Mouse (Mus musculus) cerebellum, adult 9-11 months (tissue): ENCODE results near the gene Hsf5.

Experiments
- DNase-seq: peaks from one replicate; pipeline ENCODE4 v3.0.0; 2022

Gene Hsf5

GRCm38 (mm10) chr11:87590841-87591525 lies 26.0 kb upstream of the Hsf5 start:
- DNase-seq = peak; percentile 68

GRCm38 (mm10) chr11:87591526-87592353 lies 25.2 kb upstream of the Hsf5 start, which contains the start of gene Mtmr4:
TSS of gene Mtmr4 (plus strand) at chr11:87592162.
- DNase-seq = peak; percentile 100

DNA sequence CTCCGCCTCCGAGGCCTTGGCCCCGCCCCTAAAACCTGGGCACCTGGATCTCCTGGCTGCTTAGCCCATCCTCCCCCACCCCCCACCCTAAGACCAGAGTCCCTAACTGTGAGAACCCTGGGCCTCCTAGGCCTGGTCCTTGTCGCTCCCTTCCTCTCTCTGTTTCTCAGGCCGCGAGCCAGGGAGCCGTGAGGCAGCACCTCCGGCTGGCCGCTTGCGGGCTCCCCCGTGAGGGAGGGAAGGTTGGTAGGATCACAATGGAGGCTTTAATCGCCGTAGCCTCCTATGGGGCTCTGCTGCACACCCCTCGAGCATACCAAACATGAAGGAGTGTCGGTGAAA lies 24.6 kb upstream of the Hsf5 start:
- no peak for DNase-seq

GRCm38 (mm10) chr11:87592713-87593598 lies 24.0 kb upstream of the Hsf5 start:
- DNase-seq = peak; percentile 53

DNA sequence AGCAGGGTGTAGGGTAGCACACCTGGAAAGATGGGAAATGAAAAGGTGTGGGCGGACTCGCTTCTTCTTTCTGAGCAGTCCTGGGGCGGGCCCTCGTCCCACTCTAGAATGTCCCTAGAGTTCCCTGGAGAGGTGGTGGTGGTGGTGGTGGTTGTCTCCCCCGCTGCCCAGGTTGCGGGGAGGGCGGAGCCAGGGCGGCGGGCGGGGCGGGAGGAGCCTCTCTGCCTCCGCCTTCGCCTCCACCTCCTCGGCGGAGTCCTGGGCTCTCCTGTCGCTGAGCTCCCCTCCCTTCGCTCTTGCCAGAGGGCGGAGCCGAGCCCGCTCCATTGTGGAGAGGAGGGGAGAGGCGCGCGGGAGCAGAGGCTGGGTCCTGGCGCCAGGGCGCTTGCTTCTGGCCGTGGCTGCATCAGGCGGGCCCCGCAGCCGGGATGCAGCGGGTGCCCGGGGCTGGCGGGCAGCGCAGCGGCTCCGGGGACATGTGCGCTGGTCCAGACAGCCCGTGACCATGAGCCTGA lies 21.6 kb upstream of the Hsf5 start:
- peak; percentile 94 for DNase-seq

- DNase-seq = peak; percentile 72
These were observed 21.0 kb upstream of the Hsf5 start for GRCm38 (mm10) chr11:87595976-87596375.

DNA sequence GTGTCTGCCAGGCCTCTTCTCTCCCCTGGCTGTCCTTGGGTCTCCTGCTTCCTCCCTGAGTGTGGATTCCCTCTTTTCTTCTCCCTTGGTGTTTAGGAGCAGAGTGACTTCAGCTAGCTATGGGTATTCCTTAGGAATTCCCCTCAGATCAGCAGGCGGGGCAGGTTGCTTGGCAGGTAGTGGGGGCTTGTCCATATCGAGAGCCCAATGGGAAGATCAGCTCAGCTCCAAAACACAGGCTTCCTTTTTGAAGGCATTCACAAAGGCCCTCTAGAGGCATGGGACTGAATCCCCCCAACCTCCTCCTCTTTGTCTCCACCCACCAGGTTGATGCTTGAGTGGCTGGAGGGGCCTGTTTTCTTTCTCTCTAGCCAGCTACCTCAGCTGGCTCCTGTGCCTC lies 20.5 kb upstream of the Hsf5 start:
- DNase-seq = peak; percentile 61

DNA sequence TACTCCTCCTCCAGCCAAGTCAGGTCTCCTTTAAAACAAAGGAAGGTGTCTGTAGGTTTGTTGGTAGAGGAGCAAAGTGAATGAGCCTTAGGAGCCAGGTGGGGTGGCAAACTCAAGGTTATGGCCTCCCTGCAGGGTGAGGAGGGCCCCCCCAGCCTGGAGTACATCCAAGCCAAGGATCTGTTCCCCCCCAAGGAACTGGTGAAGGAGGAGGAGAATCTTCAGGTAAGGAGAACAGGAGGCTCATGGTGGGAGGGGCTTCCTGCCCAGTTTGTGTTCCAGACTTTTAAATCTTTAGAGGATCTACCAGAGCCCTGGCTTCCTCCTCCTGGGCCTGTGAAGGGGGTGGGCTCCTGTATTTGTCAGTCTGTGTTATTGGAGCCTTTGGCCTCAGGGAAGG lies 19.9 kb upstream of the Hsf5 start:
- DNase-seq = peak; percentile 59

- peak; percentile 37 for DNase-seq
These were observed 17.4 kb upstream of the Hsf5 start for GRCm38 (mm10) chr11:87599395-87600089.

GRCm38 (mm10) chr11:87600322-87600853 lies 16.6 kb upstream of the Hsf5 start:
- peak; percentile 20 for DNase-seq

- no peak for DNase-seq
These were observed 14.7 kb upstream of the Hsf5 start for GRCm38 (mm10) chr11:87602234-87602633.

- no peak for DNase-seq
These were observed 13.4 kb upstream of the Hsf5 start for GRCm38 (mm10) chr11:87603571-87603970.

DNA sequence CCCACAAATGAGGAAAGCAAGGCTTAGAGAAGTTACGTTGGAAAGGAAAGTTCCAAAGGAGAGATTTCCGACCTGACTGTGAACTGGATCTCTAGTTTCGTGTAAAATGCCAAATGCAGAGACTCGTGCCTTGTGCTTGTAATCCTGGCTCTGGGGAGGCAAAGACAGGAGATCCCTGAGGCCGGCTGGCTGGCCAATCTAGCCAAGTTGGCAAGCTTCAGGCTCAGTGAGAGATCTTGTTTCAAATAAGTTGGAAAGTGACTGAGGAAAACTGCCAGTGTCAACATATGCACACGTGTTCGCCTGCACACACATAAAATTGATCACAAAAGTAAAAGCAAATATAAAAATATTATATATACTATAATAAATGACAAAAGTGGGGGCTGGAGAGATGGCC lies 7.7 kb upstream of the Hsf5 start:
- peak; percentile 40 for DNase-seq

DNA sequence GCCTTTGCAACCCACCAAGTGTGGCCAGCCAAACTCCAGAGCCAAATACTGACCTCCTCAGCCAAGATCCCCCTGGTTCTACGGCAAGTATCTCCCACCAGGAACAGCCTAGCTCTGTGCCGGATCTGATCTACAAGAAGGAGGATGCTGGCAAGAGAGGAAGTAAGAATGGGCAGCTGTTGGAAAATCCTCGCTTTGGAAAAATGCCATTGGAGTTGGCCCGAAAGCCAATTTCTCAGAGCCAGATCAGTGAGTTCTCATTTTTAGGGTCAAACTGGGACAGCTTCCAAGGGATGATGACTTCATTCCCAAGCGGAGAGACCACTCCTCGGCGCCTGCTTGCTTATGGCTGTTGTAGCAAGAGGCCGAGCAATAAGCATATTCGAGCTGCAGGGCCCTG lies 5.4 kb upstream of the Hsf5 start:
- peak; percentile 28 for DNase-seq

GRCm38 (mm10) chr11:87613972-87614371 lies 3.0 kb upstream of the Hsf5 start:
- DNase-seq = no peak

DNA sequence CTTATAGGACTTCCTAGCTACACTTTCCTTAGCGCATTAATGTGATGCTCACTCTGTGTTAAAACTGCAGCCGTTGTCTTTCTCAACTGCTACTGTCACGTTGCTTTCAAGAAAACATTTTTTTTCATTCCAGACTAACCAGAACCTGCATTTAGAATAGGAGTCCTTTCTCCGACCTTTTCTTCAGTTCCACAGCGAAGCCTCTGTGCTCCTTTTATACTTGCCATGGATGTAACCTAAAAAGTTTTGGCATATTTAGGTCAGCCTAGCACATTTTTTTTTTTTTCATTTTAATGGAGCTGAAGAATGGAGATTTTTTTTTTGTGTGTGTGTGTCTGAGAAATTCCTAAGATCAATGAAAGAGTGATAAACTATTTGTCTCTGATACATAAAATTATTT lies 1.4 kb upstream of the Hsf5 start:
- DNase-seq = no peak

DNA sequence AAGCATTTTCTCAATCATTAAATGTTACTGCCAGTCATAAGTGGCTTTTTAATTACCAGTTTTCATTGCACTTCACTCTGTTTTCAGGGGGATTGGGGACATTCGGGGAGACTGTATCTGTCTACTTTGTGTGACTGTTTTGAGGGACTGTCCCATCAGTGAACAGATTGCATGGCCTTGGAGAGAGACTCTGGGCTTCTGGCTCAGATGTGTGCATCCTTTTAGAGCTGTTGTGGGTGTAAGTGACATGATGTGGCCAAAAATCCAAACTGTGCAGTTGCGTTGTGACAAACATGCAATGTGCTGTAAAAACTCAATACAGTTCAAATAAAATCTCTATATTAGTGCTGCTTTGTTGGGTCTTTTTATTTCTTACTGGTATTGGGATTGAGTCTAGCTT lies 1.0 kb upstream of the Hsf5 start:
- DNase-seq = no peak

DNA sequence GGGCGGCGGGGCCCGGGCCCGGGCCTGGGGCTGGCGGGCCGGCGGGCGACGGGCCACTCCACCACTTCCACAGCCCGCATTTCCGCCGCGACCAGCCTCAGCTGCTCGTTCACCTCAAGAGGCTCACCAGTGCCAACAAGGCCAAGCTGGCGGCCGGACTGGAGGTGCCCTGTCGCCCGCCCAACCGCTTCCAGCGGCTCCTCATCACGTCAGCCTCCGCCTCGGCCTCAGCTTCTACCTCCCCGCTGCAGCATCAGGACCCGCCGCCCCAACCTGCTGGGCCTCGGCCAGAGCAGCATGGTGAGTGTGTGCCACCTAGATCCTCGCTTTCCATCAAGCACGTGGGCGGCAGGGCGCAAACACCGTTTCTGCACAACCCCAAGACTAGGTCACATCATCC lies 642 bp downstream of the Hsf5 start:
- DNase-seq = no peak

DNA sequence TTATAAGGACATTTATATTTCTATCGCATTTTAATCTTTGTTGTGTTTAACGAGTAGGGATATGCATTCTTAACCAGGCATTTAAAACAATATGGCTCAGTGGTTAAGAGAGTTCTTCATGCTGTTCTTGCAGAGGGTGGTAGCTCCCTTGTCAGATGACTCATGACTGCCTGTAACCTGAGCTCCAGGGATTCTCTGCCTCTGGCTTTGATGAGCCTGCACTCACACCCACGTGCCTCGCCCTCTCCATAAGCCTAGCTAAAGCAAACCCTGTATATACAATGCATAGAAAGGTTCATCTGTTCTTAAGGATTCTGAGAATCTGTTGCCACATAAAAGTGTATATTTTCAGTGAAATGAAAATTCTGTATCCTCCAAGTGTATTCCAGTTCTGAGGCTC lies 6.2 kb downstream of the Hsf5 start:
- no peak for DNase-seq

- DNase-seq = no peak
These were observed 12.9 kb downstream of the Hsf5 start for GRCm38 (mm10) chr11:87629859-87630258.

GRCm38 (mm10) chr11:87638793-87639192 lies 21.8 kb downstream of the Hsf5 start:
- DNase-seq = no peak

DNA sequence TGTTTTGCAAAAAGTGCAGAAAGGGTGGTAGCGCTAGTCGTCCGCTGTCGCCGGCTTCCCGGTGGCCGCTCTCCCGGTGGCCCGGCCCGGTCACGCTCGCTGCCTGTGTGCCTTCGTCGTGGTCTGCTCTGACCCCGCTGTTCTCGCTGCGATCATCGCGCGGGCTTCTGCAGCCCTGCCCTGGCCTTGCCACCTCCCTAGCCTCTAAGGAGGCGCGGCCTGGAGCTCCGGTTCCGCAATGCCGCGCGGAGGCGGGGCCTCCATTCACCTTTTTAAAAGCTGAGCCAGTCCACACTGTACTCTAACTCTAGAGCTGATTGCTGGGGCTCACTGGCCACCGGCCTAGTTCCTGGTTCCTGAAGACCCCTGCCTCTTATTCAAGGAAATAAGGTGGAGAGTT lies 22.2 kb downstream of the Hsf5 start:
- DNase-seq = peak; percentile 69
